Mouse (Mus musculus) bone marrow macrophage, adult 2 months (primary cell): ENCODE measurements around the gene Inpp5k. TPM values are rescaled to one million over a fixed set of nuclear protein-coding genes. Genes with fewer than 3 reads are reported as not detected.

ENCODE experiments used
- H3K27ac ChIP-seq: 2 replicates; pipeline ENCODE4 v1.5.1; 2012; ENCODE audit warnings: low read depth, low read length; ENCODE audit not compliant: insufficient read depth
- H3K4me1 ChIP-seq: 2 replicates; pipeline ENCODE4 v1.6.1; 2012; ENCODE audit warnings: low read length; ENCODE audit not compliant: control insufficient read depth, insufficient read depth
- H3K4me3 ChIP-seq: 2 replicates; pipeline ENCODE4 v1.5.1; 2012; ENCODE audit warnings: mild to moderate bottlenecking, low read length, moderate library complexity; ENCODE audit not compliant: insufficient read depth
- CTCF ChIP-seq: IDR thresholded peaks from 2 replicates; pipeline ENCODE4 v1.5.1; 2012; ENCODE audit warnings: low read depth, mild to moderate bottlenecking, low read length, moderate library complexity
- POLR2A ChIP-seq: IDR thresholded peaks from 2 replicates; pipeline ENCODE4 v1.6.1; 2012; ENCODE audit warnings: mild to moderate bottlenecking, low read depth, low read length, borderline replicate concordance
- polyA plus RNA-seq: library from polyadenylated mRNA; stranded (reverse); fragments of >200 nt; gene quantifications from 2 replicates; pipeline ENCODE4 v1.2.4, GENCODE M21; 2012; ENCODE audit not compliant: missing spikeins, insufficient read depth, insufficient read length

Gene Inpp5k
- polyA plus RNA-seq, 1 experiment = 101 TPM

DNA sequence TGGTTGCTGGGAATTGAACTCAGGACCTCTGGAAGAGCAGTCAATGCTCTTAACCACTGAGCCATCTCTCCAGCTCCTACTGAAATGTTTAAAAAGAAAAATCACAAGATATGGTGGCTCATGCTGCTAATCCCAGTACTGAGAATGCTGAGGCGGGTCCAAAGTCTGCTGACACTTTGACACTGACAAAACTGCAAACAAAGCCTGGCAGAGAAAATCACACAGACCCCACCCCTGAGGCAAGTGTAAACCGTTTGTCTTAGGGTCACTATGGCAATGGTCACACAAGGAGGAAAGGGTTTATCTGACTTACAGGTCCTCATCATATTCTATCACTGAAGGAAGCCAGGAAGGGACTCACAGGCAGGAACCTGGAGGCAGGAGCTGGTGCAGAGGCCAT is 15.2 kb upstream of the Inpp5k start:
- no peak overlapping the region for H3K27ac ChIP-seq
- TF ChIP-seq POLR2A = no peak
- TF ChIP-seq CTCF = no peak
- no peaks in the 10 kb centered on the region for H3K4me1 ChIP-seq
- H3K4me3 ChIP-seq = no peak overlapping the region

DNA sequence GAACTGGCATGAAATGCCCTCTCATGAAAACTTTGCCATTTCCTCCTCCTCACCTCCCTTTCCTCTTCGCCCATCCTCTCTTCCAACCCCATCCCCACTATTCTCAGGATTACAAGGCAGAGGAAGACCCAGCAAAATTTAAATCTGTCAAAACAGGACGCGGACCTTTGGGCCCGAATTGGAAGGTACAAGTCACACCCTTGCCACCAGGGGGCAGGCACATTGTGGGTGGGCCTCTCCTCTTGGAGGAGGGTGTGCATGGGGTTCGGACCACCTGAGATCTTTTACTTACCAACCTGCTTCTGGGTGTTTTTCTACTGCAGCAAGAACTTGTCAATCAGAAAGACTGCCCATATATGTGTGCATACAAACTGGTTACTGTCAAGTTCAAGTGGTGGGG is 11.7 kb upstream of the Inpp5k start:
- Histone ChIP-seq H3K4me1 (peaks cover 22% of the 10 kb centered on the region), H3K27ac (no peak overlapping the region), H3K4me3 (no peak overlapping the region)
- TF ChIP-seq POLR2A = no peak
- TF ChIP-seq CTCF = peak; percentile 59

DNA sequence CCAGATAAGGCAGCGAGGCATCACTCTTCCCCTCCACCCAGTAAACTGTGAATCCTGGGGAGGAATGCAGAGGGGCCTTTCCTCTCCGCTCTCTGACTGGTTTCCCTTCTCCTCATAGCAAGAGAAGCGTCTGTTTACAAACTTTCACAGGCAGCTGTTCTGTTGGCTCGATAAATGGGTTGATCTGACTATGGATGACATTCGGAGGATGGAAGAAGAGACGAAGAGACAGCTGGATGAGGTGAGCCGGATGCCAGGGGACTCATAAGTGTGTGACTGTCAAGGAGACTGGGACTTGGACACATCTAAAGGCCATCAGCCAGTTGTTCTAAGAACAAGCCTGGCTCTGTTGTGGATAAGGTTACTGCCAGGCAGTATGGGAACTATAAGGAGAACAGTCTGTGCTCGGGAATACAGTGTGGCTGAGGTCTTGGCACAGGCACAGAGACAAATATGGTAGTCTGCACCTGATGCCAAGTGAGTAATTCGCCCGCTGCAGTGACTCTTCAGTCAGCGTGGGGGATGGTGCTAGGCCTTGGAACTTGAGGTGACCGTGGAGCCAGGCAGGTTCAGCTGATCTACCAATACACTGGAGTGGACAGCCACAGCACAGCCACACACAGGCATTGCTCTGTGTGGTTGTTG is 10.5 kb upstream of the Inpp5k start:
- no peak overlapping the region for H3K4me3 ChIP-seq
- no peak overlapping the region for H3K27ac ChIP-seq
- peaks cover 30% of the 10 kb centered on the region for H3K4me1 ChIP-seq
- TF ChIP-seq CTCF (no peak), POLR2A (no peak)

GRCm38 (mm10) chr11:75621426-75621825 is 9.4 kb upstream of the Inpp5k start:
- Histone ChIP-seq H3K27ac (peak overlapping the region; percentile 43), H3K4me1 (peaks cover 37% of the 10 kb centered on the region), H3K4me3 (no peak overlapping the region)
- no peak for TF ChIP-seq CTCF
- TF ChIP-seq POLR2A = no peak

DNA sequence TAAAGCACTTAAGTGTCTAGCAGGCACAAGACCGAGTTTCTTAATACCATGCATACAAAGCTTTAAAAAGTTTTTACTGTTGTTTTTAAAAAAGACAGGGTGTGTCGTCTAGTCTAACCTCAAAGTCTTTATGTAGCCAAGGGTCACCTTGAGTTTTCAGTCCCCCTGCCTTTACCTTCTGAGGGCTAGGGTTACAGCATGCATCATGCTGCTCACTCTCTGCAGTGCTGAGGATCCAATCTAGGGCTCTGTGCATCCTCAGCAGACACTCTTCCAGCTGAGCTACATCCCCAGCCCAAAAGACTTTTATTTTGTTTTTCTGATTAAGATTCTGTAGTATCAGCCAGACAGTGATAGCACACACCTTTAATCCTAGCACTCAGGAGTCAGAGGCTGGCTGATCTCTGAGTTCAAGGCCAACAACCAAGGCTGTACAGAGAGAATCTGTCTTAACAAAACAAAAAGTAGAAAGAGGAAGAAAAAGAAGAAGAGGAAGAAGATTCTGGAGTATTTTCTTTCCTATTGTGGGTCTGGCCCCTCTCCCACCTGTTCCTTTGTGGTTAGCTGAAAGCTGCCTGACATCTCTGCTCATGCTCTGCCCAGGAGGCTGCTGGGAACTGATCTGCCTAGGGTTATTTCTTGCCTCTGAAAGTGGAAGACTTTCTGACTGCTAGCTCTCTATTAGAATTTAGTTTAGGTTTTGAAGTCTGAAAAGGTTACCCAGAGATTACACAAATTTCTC is 8.0 kb upstream of the Inpp5k start:
- no peak overlapping the region for H3K4me3 ChIP-seq

DNA sequence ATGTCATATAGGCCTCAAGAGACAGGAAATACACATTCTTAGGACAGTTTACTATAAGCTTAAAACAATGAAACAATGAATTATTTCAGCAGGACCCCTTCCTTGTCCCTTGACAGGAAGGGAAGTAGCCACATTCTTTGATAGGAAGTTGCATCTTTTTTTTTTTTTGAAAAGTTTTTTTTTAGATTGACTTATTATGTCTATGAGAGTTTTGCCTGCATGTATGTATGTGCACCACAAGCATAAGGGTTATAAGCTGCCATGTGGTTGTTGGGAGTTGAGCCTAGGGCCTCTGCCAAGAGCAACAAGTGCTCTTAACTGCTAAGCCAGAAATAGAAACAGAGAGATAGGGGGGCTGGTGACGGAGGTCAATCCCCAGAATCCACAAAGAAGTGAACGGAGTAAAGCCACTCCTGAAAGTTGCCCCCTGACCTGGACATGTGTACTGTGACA is 6.7 kb upstream of the Inpp5k start:
- H3K27ac ChIP-seq = peak overlapping the region; percentile 83
- no peak for TF ChIP-seq POLR2A
- no peak for TF ChIP-seq CTCF
- no peak overlapping the region for H3K4me3 ChIP-seq
- peaks cover 37% of the 10 kb centered on the region for H3K4me1 ChIP-seq

More for the DNA sequence above, 8.0 kb upstream of the Inpp5k start:
- Histone ChIP-seq H3K4me1 (peaks cover 37% of the 10 kb centered on the region), H3K27ac (peak overlapping the region; percentile 83)
- TF ChIP-seq POLR2A = no peak
- no peak for TF ChIP-seq CTCF

DNA sequence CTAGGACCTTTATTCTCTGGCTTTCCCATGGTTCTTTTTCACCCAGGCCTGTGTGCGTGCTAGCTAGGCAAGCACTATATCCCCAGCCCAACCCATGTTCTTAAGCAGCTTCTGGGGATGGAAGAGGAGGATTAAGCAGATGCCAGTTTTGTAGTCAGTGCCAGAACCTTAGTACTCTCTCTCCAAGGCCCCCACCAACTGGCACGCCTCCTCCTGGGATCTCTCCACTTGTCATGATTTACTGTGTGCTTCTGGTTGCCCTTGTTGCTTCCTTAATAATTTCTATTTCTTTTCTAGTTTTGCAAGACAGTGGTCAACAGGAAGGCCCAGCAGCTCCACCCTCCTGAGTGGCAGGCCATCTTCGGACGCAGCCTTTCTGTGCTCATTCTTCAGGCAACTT is 5.0 kb upstream of the Inpp5k start:
- Histone ChIP-seq H3K27ac (peak overlapping the region; percentile 76), H3K4me1 (peaks cover 43% of the 10 kb centered on the region), H3K4me3 (no peak overlapping the region)
- TF ChIP-seq CTCF = no peak
- TF ChIP-seq POLR2A = no peak

GRCm38 (mm10) chr11:75630098-75630497 is 690 bp upstream of the Inpp5k start:
- H3K27ac ChIP-seq = peak overlapping the region; percentile 59
- peak overlapping the region; percentile 60 for H3K4me3 ChIP-seq
- H3K4me1 ChIP-seq = peaks cover 20% of the 10 kb centered on the region
- TF ChIP-seq POLR2A (no peak), CTCF (no peak)

- Histone ChIP-seq H3K27ac (no peak overlapping the region), H3K4me3 (peak overlapping the region; percentile 86), H3K4me1 (peaks cover 14% of the 10 kb centered on the region)
- no peak for TF ChIP-seq POLR2A
- no peak for TF ChIP-seq CTCF
Observed at GRCm38 (mm10) chr11:75631561-75632225, 905 bp downstream of the Inpp5k start.

DNA sequence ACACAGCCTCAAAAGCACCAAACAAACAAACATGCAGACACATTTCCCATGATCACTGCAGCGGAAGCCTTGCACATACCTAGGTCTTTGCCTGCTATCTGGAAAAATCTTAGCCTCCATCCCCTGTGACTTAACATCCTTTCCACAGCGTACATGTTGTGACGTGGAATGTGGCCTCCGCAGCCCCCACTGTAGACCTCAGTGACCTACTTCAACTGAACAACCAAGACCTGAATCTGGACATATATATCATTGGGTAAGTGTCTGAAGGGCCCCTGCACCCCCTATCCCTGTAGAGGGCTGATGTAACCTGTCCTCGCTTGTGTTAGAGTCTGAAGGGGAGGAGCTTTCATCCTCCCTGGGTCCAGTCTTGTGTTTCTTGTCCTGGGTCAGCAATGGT is 2.1 kb downstream of the Inpp5k start:
- H3K4me1 ChIP-seq = peaks cover 14% of the 10 kb centered on the region
- no peak overlapping the region for H3K4me3 ChIP-seq
- TF ChIP-seq CTCF (no peak), POLR2A (no peak)
- H3K27ac ChIP-seq = no peak overlapping the region
